Mouse (Mus musculus) spleen, postnatal 14 days (tissue): ENCODE data around the gene Ankrd22.

ENCODE experiments used
- DNase-seq, 2 experiments: peaks; one replicate each; pipeline ENCODE4 v3.0.0; 2021 to 2022; ENCODE audit warnings: low spot score in 2 of 2

The Ankrd22 gene

DNA sequence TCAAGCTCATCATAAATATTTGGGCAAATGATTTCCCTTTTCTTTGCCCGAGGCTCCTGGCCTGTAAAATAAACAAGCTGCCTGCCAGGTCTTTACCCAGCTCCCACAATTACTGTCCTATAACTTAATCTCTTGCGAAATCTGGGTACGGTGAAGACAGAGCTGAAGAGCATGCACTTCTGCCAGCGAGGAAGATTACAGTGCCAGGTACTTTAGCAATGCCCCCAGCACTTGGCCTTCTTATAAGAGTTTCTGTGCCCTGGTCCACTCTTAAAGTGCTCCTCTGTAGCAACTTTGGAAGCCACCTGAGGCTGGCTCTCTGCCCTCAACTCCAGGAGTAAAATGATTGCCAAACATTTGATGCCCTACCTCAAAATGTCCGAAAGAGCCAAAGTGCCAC, 70.5 kb downstream of the Ankrd22 start:
- no peak for DNase-seq

DNA sequence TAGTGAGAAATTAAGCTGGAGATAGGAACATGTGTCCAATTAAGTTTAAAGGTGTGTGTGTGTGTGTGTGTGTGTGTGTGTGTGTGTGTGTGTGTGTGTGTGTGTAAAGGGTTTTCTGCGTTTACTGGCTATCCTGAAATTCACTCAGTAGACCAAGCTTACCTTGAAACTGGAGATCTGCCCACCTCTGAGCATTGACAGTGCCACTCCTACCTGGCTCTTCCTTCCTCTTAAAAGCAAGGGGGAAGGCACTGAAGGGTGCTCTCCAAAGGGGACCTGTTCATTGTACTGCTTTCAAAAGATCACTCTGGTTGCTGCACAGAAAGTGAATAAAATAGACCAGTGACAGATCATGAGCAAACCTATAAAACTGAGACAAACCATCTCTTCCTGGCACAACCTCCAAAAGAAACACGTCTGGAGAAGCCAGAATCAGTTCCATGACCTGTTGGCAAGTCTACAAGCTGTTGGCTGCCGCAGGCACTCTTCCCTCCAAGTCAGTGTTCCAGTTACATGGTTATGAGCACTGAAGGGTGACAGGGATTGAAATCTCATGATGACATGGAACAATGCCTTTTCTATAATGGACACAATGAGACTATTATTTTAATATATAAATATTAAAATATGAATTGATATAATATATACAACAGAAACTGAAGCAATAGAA, 76.7 kb downstream of the Ankrd22 start:
- DNase-seq, result no peak

DNA sequence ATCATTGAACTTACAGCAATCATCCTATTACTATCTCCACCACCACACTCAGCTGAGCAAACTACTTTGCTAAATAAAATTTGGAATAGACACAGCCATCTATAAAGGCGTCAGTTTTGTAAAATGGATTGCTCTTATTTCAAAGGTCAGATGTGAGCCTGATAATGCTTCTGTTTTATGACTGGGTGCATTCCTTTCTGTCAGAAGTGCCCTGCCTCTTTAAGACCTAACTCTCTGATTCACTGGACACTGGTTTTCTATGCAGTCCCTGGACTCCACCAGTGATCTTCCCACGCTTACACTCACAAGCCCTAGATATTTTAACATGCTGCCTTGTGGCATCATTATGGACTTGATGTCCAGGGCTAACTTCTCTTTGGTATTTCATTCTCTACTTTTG, 87.7 kb downstream of the Ankrd22 start:
- no peak for DNase-seq

DNA sequence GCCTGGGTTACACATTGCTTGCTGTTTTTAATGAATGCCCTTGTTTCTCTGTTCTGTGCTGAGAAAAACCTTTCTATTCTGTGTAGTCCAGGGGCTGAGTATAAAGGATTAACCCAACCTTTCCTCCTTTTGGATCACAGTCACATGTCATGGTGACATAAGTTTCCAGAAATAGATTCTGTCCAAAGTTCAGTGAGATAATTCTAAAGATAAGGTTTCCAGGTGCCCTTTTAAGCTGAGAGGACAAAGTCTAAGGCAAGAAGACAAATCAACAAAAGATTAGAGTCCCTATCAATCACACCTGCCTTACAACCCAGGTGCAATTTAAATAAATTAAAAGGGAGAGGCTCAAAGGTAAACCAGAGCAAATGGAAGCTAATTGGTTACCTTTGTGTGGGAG, 91.6 kb downstream of the Ankrd22 start:
- no peak for DNase-seq
